Mouse (Mus musculus) MEL (cell line): ENCODE measurements around the gene Ranbp17.

Source experiments
- CTCF ChIP-seq, 3 experiments: IDR thresholded peaks in 2 of 3; conservative IDR thresholded peaks in 1 of 3; 2 replicates each; pipeline ENCODE4 v1.5.1; 2011 to 2012; ENCODE audit warnings: low read length in 3 of 3, low read depth in 2 of 3, mild to moderate bottlenecking in 2 of 3, improper control_type of control experiment in 1 of 3, inconsistent platforms in 1 of 3, mixed read lengths in 1 of 3, moderate library complexity in 1 of 3; ENCODE audit not compliant: control insufficient read depth in 1 of 3, insufficient read depth in 1 of 3, poor library complexity in 1 of 3, severe bottlenecking in 1 of 3
- POLR2A ChIP-seq, 2 experiments: IDR thresholded peaks; 2 replicates each; pipeline ENCODE4 v1.6.1; 2011 to 2012; ENCODE audit warnings: low read length in 2 of 2, mild to moderate bottlenecking in 2 of 2, control low read depth in 1 of 2, improper control_type of control experiment in 1 of 2, low read depth in 1 of 2, moderate library complexity in 1 of 2; ENCODE audit not compliant: control insufficient read depth in 1 of 2, insufficient read depth in 1 of 2, poor library complexity in 1 of 2

DNA sequence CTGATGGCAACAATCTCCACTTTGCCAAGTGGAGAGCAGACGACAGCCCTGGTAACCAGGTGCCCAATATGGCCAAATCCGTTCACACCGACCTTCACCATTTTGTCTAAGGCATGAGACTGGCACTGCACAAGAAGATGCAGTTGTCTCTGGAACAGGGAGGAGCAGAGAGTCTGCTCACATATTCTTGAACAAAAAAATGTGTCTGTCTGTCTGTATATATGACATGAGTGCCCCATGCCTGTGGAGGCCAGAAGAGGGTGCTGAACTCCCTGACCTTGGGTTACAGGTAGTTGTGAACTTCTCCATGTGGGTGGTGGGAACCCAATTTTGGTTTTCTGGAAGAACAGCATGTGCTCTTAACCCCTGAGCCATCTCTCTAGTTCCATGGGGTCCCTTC is 236.9 kb downstream of the Ranbp17 start, which contains the start of gene Gm12117:
- TF ChIP-seq CTCF (IDR thresholded peaks at IDR 0.05 in 2 of 3, conservative IDR thresholded peaks at IDR 0.05 in 1 of 3; ENCODE audit: control insufficient read depth in 1 of 3, insufficient read depth in 1 of 3, low read depth in 2 of 3, low read length in 3 of 3, poor library complexity in 1 of 3, severe bottlenecking in 1 of 3) (no peak), POLR2A (IDR thresholded peaks at IDR 0.05; ENCODE audit: control insufficient read depth in 1 of 2, insufficient read depth in 1 of 2, low read depth in 1 of 2, low read length in 2 of 2, poor library complexity in 1 of 2) (no peak)
